Mouse (Mus musculus): ENCODE measurements at regions not wholly inside any gene's neighbourhood (a gene's known extent, or its start where the extent isn't known, plus 50 kb on each side); places are given as distances from the start of the nearest gene placed in this dataset.
A peak's percentile ranks its signal among the peaks of the same experiment; 100 is the strongest.

- 65% methylated on average over 8 of the region's 8 CpGs for WGBS
- DNase-seq (ENCODE audit: low spot score), result no peak
- no peak overlapping the region for H3K4me3 ChIP-seq (ENCODE audit: low read depth, low read length)
- no peak for TF ChIP-seq CTCF (IDR thresholded peaks at IDR 0.05; ENCODE audit: low read depth)
- TF ChIP-seq EP300 (optimal IDR thresholded peaks at IDR 0.05), result no peak
- ATAC-seq (ENCODE audit: low FRiP score, low TSS enrichment), result no peak
- H3K36me3 ChIP-seq (ENCODE audit: control insufficient read depth, insufficient read depth, low read length), result no peaks in the 10 kb centered on the region
- H3K27me3 ChIP-seq (ENCODE audit: control insufficient read depth, insufficient read depth, low read length), result no peaks in the 10 kb centered on the region
- H3K9me3 ChIP-seq (ENCODE audit: control insufficient read depth, low read length), result no peaks in the 10 kb centered on the region
- H3K9ac ChIP-seq (ENCODE audit: low read length), result no peak overlapping the region
- H3K27ac ChIP-seq (replicated peaks), result no peak overlapping the region
- no peaks in the 10 kb centered on the region for H3K4me1 ChIP-seq (replicated peaks; ENCODE audit: control insufficient read depth, insufficient read depth)
- H3K4me2 ChIP-seq (replicated peaks; ENCODE audit: low read depth), result no peak overlapping the region
Observed at GRCm38 (mm10) chr10:42108294-42109014, 90.2 kb upstream of the Armc2 start.

- TF ChIP-seq CTCF (IDR thresholded peaks at IDR 0.05; ENCODE audit: low read depth) (no peak), EP300 (optimal IDR thresholded peaks at IDR 0.05) (no peak)
- Histone ChIP-seq H3K27ac (replicated peaks) (0 out of 2 replicates have a peak overlapping the region, but pooled peaks have one; percentile 18), H3K4me2 (replicated peaks; ENCODE audit: low read depth) (no peak overlapping the region), H3K9me3 (ENCODE audit: control insufficient read depth, low read length) (no peaks in the 10 kb centered on the region), H3K27me3 (ENCODE audit: control insufficient read depth, insufficient read depth, low read length) (no peaks in the 10 kb centered on the region), H3K4me3 (ENCODE audit: low read depth, low read length) (no peak overlapping the region), H3K9ac (ENCODE audit: low read length) (no peak overlapping the region), H3K36me3 (ENCODE audit: control insufficient read depth, insufficient read depth, low read length) (no peaks in the 10 kb centered on the region), H3K4me1 (replicated peaks; ENCODE audit: control insufficient read depth, insufficient read depth) (no peaks in the 10 kb centered on the region)
- DNase-seq (ENCODE audit: low spot score) (peak; percentile 60), ATAC-seq (ENCODE audit: low FRiP score, low TSS enrichment) (peak; percentile 85)
- WGBS, result 68% methylated on average over 12 of the region's 12 CpGs
Observed at GRCm38 (mm10) chr10:42107437-42108293, 89.4 kb upstream of the Armc2 start.

GRCm38 (mm10) chr10:42106611-42107010, 88.4 kb upstream of the Armc2 start:
- H3K36me3 ChIP-seq (ENCODE audit: control insufficient read depth, insufficient read depth, low read length), result no peaks in the 10 kb centered on the region
- H3K4me3 ChIP-seq (ENCODE audit: low read depth, low read length), result no peak overlapping the region
- H3K9ac ChIP-seq (ENCODE audit: low read length), result no peak overlapping the region
- no peaks in the 10 kb centered on the region for H3K4me1 ChIP-seq (replicated peaks; ENCODE audit: control insufficient read depth, insufficient read depth)
- no peaks in the 10 kb centered on the region for H3K27me3 ChIP-seq (ENCODE audit: control insufficient read depth, insufficient read depth, low read length)
- DNase-seq (ENCODE audit: low spot score) (no peak), ATAC-seq (ENCODE audit: low FRiP score, low TSS enrichment) (no peak)
- H3K9me3 ChIP-seq (ENCODE audit: control insufficient read depth, low read length), result no peaks in the 10 kb centered on the region
- H3K27ac ChIP-seq (replicated peaks), result no peak overlapping the region
- H3K4me2 ChIP-seq (replicated peaks; ENCODE audit: low read depth), result no peak overlapping the region
- 80% methylated on average over 9 of the region's 9 CpGs for WGBS
- TF ChIP-seq EP300 (optimal IDR thresholded peaks at IDR 0.05) (no peak), CTCF (IDR thresholded peaks at IDR 0.05; ENCODE audit: low read depth) (no peak)

- ATAC-seq (ENCODE audit: low FRiP score, low TSS enrichment), result no peak
- Histone ChIP-seq H3K4me1 (replicated peaks; ENCODE audit: control insufficient read depth, insufficient read depth) (no peaks in the 10 kb centered on the region), H3K4me3 (ENCODE audit: low read depth, low read length) (no peak overlapping the region), H3K27ac (replicated peaks) (no peak overlapping the region), H3K9me3 (ENCODE audit: control insufficient read depth, low read length) (no peaks in the 10 kb centered on the region), H3K36me3 (ENCODE audit: control insufficient read depth, insufficient read depth, low read length) (no peaks in the 10 kb centered on the region), H3K9ac (ENCODE audit: low read length) (no peak overlapping the region), H3K4me2 (replicated peaks; ENCODE audit: low read depth) (no peak overlapping the region), H3K27me3 (ENCODE audit: control insufficient read depth, insufficient read depth, low read length) (no peaks in the 10 kb centered on the region)
- TF ChIP-seq EP300 (optimal IDR thresholded peaks at IDR 0.05) (no peak), CTCF (IDR thresholded peaks at IDR 0.05; ENCODE audit: low read depth) (no peak)
- 90% methylated on average over 7 of the region's 7 CpGs for WGBS
- DNase-seq (ENCODE audit: low spot score), result no peak
Observed at GRCm38 (mm10) chr10:42105083-42105482, 86.8 kb upstream of the Armc2 start.

GRCm38 (mm10) chr10:42102320-42102719, 84.1 kb upstream of the Armc2 start:
- Histone ChIP-seq H3K4me1 (replicated peaks; ENCODE audit: control insufficient read depth, insufficient read depth) (no peaks in the 10 kb centered on the region), H3K27ac (replicated peaks) (no peak overlapping the region), H3K4me3 (ENCODE audit: low read depth, low read length) (no peak overlapping the region), H3K9me3 (ENCODE audit: control insufficient read depth, low read length) (no peaks in the 10 kb centered on the region), H3K4me2 (replicated peaks; ENCODE audit: low read depth) (no peak overlapping the region), H3K27me3 (ENCODE audit: control insufficient read depth, insufficient read depth, low read length) (no peaks in the 10 kb centered on the region), H3K36me3 (ENCODE audit: control insufficient read depth, insufficient read depth, low read length) (no peaks in the 10 kb centered on the region), H3K9ac (ENCODE audit: low read length) (no peak overlapping the region)
- DNase-seq (ENCODE audit: low spot score), result no peak
- 77% methylated on average over 8 of the region's 8 CpGs for WGBS
- TF ChIP-seq EP300 (optimal IDR thresholded peaks at IDR 0.05) (no peak), CTCF (IDR thresholded peaks at IDR 0.05; ENCODE audit: low read depth) (no peak)
- no peak for ATAC-seq (ENCODE audit: low FRiP score, low TSS enrichment)

GRCm38 (mm10) chr10:42101096-42101495, 82.9 kb upstream of the Armc2 start:
- 72% methylated on average over 6 of the region's 6 CpGs for WGBS

More at GRCm38 (mm10) chr10:42101096-42101495, 82.9 kb upstream of the Armc2 start:
- Histone ChIP-seq H3K27ac (replicated peaks) (no peak overlapping the region), H3K4me3 (ENCODE audit: low read depth, low read length) (no peak overlapping the region), H3K36me3 (ENCODE audit: control insufficient read depth, insufficient read depth, low read length) (no peaks in the 10 kb centered on the region), H3K4me2 (replicated peaks; ENCODE audit: low read depth) (no peak overlapping the region), H3K9ac (ENCODE audit: low read length) (no peak overlapping the region), H3K27me3 (ENCODE audit: control insufficient read depth, insufficient read depth, low read length) (no peaks in the 10 kb centered on the region), H3K9me3 (ENCODE audit: control insufficient read depth, low read length) (no peaks in the 10 kb centered on the region), H3K4me1 (replicated peaks; ENCODE audit: control insufficient read depth, insufficient read depth) (no peaks in the 10 kb centered on the region)
- no peak for TF ChIP-seq CTCF (IDR thresholded peaks at IDR 0.05; ENCODE audit: low read depth)
- TF ChIP-seq EP300 (optimal IDR thresholded peaks at IDR 0.05), result no peak
- ATAC-seq (ENCODE audit: low FRiP score, low TSS enrichment) (no peak), DNase-seq (ENCODE audit: low spot score) (no peak)

Measured in stomach, postnatal 0 days (tissue).